ENCODE assay signal across 7 mouse cellular contexts in the genomic region with DNA sequence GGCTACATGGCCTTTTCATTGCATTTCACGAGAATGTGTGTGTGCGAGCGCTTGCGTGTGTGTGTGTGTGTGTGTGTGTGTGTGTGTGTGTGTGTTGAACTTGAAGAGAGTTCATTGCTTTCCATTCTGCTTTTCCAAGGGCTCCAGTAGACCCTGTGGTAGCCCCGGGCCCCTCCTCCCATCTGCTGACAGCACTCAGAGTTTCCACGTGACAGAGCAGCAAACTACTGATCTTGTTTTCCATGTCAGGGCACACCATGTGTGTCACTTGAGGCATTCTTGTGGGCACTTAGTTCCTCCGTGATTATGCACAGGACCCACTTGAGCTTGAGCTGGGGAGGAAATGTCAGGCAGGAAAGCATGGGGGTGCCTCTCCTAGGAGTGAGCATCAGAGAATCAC.
DNase-seq lines count a peak whose midpoint lies in the region; ATAC-seq and TF ChIP-seq lines count a peak whose summit lies in the region.

No protein-coding gene starts in this region.

- H3K27ac ChIP-seq in kidney, embryonic 15.5 days, result no peak overlapping the region
- H3K27ac ChIP-seq in hindbrain, embryonic 16.5 days (ENCODE audit: low read depth, low read length), result no peak overlapping the region
- peak overlapping the region; percentile 32; the same call in 1 of the 2 replicates for H3K27ac ChIP-seq in midbrain, embryonic 14.5 days (replicated peaks; ENCODE audit: low read depth, low read length)

- WGBS in kidney, embryonic 15.5 days, result 57% methylated on average over 7 of the region's 7 CpGs
- WGBS in hindbrain, embryonic 16.5 days, result 49% methylated on average over 7 of the region's 7 CpGs
- 50% methylated on average over 7 of the region's 7 CpGs for WGBS in midbrain, embryonic 14.5 days

- ATAC-seq in kidney, embryonic 15.5 days (replicated peaks; ENCODE audit: low FRiP score), result 0 out of 2 replicates have a peak, but pooled peaks have one; percentile 40
- ATAC-seq in hindbrain, embryonic 16.5 days, result peak; percentile 31; the same call in 1 of the 2 replicates
- ATAC-seq in midbrain, embryonic 14.5 days (ENCODE audit: low FRiP score, low TSS enrichment), result peak; percentile 34; the same call in 1 of the 2 replicates

- no peak overlapping the region for H3K4me2 ChIP-seq in kidney, embryonic 15.5 days
- no peak overlapping the region for H3K4me2 ChIP-seq in hindbrain, embryonic 16.5 days (ENCODE audit: low read length)
- H3K4me2 ChIP-seq in midbrain, embryonic 14.5 days (ENCODE audit: low read length), result no peak overlapping the region

- H3K36me3 ChIP-seq in kidney, embryonic 15.5 days, result no peaks in the 10 kb centered on the region
- no peaks in the 10 kb centered on the region for H3K36me3 ChIP-seq in hindbrain, embryonic 16.5 days (ENCODE audit: control insufficient read depth, insufficient read depth, low read length)
- no peaks in the 10 kb centered on the region for H3K36me3 ChIP-seq in midbrain, embryonic 14.5 days (ENCODE audit: control insufficient read depth, insufficient read depth, low read length)

- no peak overlapping the region for H3K4me3 ChIP-seq in kidney, embryonic 15.5 days (replicated peaks)
- no peak overlapping the region for H3K4me3 ChIP-seq in hindbrain, embryonic 16.5 days (ENCODE audit: low read length)
- no peak overlapping the region for H3K4me3 ChIP-seq in midbrain, embryonic 14.5 days (replicated peaks; ENCODE audit: low read depth, low read length)

- no peak overlapping the region for H3K9ac ChIP-seq in kidney, embryonic 15.5 days
- H3K9ac ChIP-seq in hindbrain, embryonic 16.5 days (ENCODE audit: low read depth, low read length), result no peak overlapping the region
- no peak overlapping the region for H3K9ac ChIP-seq in midbrain, embryonic 14.5 days (replicated peaks; ENCODE audit: low read length)

- no peak for TF ChIP-seq CTCF in brain, embryonic 14.5 days (IDR thresholded peaks at IDR 0.05; ENCODE audit: borderline replicate concordance, extremely low read depth, insufficient read depth, insufficient read length)

- TF ChIP-seq POLR2A in brain, embryonic 14.5 days (IDR thresholded peaks at IDR 0.05; ENCODE audit: borderline replicate concordance, extremely low read depth, insufficient read depth, insufficient read length, poor library complexity, severe bottlenecking), result no peak

- H3K4me1 ChIP-seq in kidney, embryonic 15.5 days, result peaks cover 57% of the 10 kb centered on the region
- peaks cover 52% of the 10 kb centered on the region for H3K4me1 ChIP-seq in hindbrain, embryonic 16.5 days (ENCODE audit: control insufficient read depth, insufficient read depth, low read depth, low read length)
- peaks cover 54% of the 10 kb centered on the region for H3K4me1 ChIP-seq in midbrain, embryonic 14.5 days (ENCODE audit: control insufficient read depth, insufficient read depth, low read length)

- no peak for DNase-seq in kidney, adult 9 months
- peak; percentile 80 for DNase-seq in brain, embryonic 14.5 days (ENCODE audit: low read depth)
- DNase-seq in midbrain, embryonic 14.5 days, result no peak
- DNase-seq in testis, postnatal 14 days (ENCODE audit: low spot score), result no peak
- DNase-seq in adrenal gland, postnatal 4 days (ENCODE audit: low spot score in 2 of 2), result no peak

- no peaks in the 10 kb centered on the region for H3K9me3 ChIP-seq in kidney, embryonic 15.5 days (replicated peaks)
- no peaks in the 10 kb centered on the region for H3K9me3 ChIP-seq in hindbrain, embryonic 16.5 days (ENCODE audit: control insufficient read depth, low read length)
- no peaks in the 10 kb centered on the region for H3K9me3 ChIP-seq in midbrain, embryonic 14.5 days (ENCODE audit: control insufficient read depth, low read length)

- no peaks in the 10 kb centered on the region for H3K27me3 ChIP-seq in kidney, embryonic 15.5 days
- H3K27me3 ChIP-seq in hindbrain, embryonic 16.5 days (replicated peaks; ENCODE audit: control insufficient read depth, insufficient read depth, low read length), result no peaks in the 10 kb centered on the region
- H3K27me3 ChIP-seq in midbrain, embryonic 14.5 days (ENCODE audit: control insufficient read depth, insufficient read depth, low read length), result no peaks in the 10 kb centered on the region
